20 mouse cellular contexts compared by ENCODE assay signal in genomic region chr11:74811538-74811937, GRCm38 (mm10). TPM values are rescaled to one million over a fixed set of nuclear protein-coding genes. Genes with fewer than 3 reads are reported as not detected.
A peak's percentile ranks its signal among the peaks of the same experiment; 100 is the strongest.
DNase-seq lines count a peak whose midpoint lies in the region; ATAC-seq and TF ChIP-seq lines count a peak whose summit lies in the region.
"Had no signal": no experiment of that assay in that cellular context is flagged by ENCODE, and none has a peak within 500 bp of the region (broad histone marks: within the 10 kb centered on the region; RNA-seq: fewer than 3 reads in every experiment).

No protein-coding gene starts in this region.

- H3K9ac ChIP-seq in heart, embryonic 11.5 days (ENCODE audit: low read depth, low read length) = no peak overlapping the region
- H3K9ac ChIP-seq in hindbrain, embryonic 11.5 days (ENCODE audit: low read depth, low read length) = no peak overlapping the region
- no peak overlapping the region for H3K9ac ChIP-seq in hindbrain, postnatal 0 days (replicated peaks; ENCODE audit: low read length)
- H3K9ac ChIP-seq in kidney, embryonic 16.5 days (replicated peaks; ENCODE audit: low read length) = no peak overlapping the region
- no peak overlapping the region for H3K9ac ChIP-seq in neural tube, embryonic 15.5 days (replicated peaks)
- H3K9ac ChIP-seq: embryonic facial prominence, embryonic 12.5 days; forebrain, embryonic 15.5 days had no signal

- no peak for TF ChIP-seq CTCF in hindbrain, postnatal 0 days (IDR thresholded peaks at IDR 0.05; ENCODE audit: low read depth)

- peak overlapping the region; percentile 22 for H3K4me2 ChIP-seq in heart, embryonic 11.5 days
- no peak overlapping the region for H3K4me2 ChIP-seq in hindbrain, embryonic 11.5 days (replicated peaks; ENCODE audit: low read depth, low read length)
- no peak overlapping the region for H3K4me2 ChIP-seq in hindbrain, postnatal 0 days (ENCODE audit: low read depth, low read length)
- no peak overlapping the region for H3K4me2 ChIP-seq in kidney, embryonic 16.5 days (replicated peaks; ENCODE audit: low read depth, low read length)
- H3K4me2 ChIP-seq in neural tube, embryonic 15.5 days = no peak overlapping the region
- H3K4me2 ChIP-seq: embryonic facial prominence, embryonic 12.5 days; forebrain, embryonic 15.5 days had no signal

- 60% methylated on average over 5 of the region's 5 CpGs for WGBS in heart, embryonic 11.5 days (ENCODE audit: insufficient replicate concordance)
- WGBS in hindbrain, embryonic 11.5 days = 51% methylated on average over 5 of the region's 5 CpGs
- 54% methylated on average over 5 of the region's 5 CpGs for WGBS in hindbrain, postnatal 0 days
- 27% methylated on average over 5 of the region's 5 CpGs for WGBS in kidney, embryonic 16.5 days
- 83% methylated on average over 5 of the region's 5 CpGs for WGBS in neural tube, embryonic 15.5 days

- no peaks in the 10 kb centered on the region for H3K4me1 ChIP-seq in heart, embryonic 11.5 days (ENCODE audit: control insufficient read depth, insufficient read depth, low read length)
- no peaks in the 10 kb centered on the region for H3K4me1 ChIP-seq in hindbrain, embryonic 11.5 days (replicated peaks; ENCODE audit: control insufficient read depth, insufficient read depth, low read length)
- no peaks in the 10 kb centered on the region for H3K4me1 ChIP-seq in hindbrain, postnatal 0 days (ENCODE audit: insufficient read depth, low read length)
- H3K4me1 ChIP-seq in kidney, embryonic 16.5 days (ENCODE audit: insufficient read depth, low read length) = 0 out of 2 replicates have a peak, but pooled peaks cover 3% of the 10 kb centered on the region
- no peaks in the 10 kb centered on the region for H3K4me1 ChIP-seq in neural tube, embryonic 15.5 days
- H3K4me1 ChIP-seq: embryonic facial prominence, embryonic 12.5 days; forebrain, embryonic 15.5 days had no signal

- H3K4me3 ChIP-seq in heart, embryonic 11.5 days (ENCODE audit: low read depth, low read length) = no peak overlapping the region
- no peak overlapping the region for H3K4me3 ChIP-seq in hindbrain, embryonic 11.5 days (ENCODE audit: low read depth, low read length)
- H3K4me3 ChIP-seq in hindbrain, postnatal 0 days (ENCODE audit: low read length) = no peak overlapping the region
- H3K4me3 ChIP-seq in kidney, embryonic 16.5 days (ENCODE audit: low read length) = no peak overlapping the region
- no peak overlapping the region for H3K4me3 ChIP-seq in neural tube, embryonic 15.5 days (replicated peaks)
- H3K4me3 ChIP-seq: embryonic facial prominence, embryonic 12.5 days; forebrain, embryonic 15.5 days had no signal

- peaks cover 6% of the 10 kb centered on the region for H3K36me3 ChIP-seq in heart, embryonic 11.5 days (ENCODE audit: control insufficient read depth, insufficient read depth, low read length)
- H3K36me3 ChIP-seq in hindbrain, embryonic 11.5 days (ENCODE audit: control insufficient read depth, insufficient read depth, low read length) = peaks cover 5% of the 10 kb centered on the region; the same call in 1 of the 2 replicates
- H3K36me3 ChIP-seq in hindbrain, postnatal 0 days (ENCODE audit: insufficient read depth, low read length) = peaks cover 4% of the 10 kb centered on the region; the same call in 1 of the 2 replicates
- H3K36me3 ChIP-seq in kidney, embryonic 16.5 days (ENCODE audit: insufficient read depth, low read length) = peaks cover 29% of the 10 kb centered on the region
- H3K36me3 ChIP-seq in neural tube, embryonic 15.5 days = peaks cover 25% of the 10 kb centered on the region

- no peak for DNase-seq in heart, adult 8-10 months (ENCODE audit: low spot score)
- no peak for DNase-seq in hindbrain, embryonic 11.5 days (ENCODE audit: low spot score)
- DNase-seq in hindbrain, postnatal 0 days (ENCODE audit: low spot score) = no peak
- no peak for DNase-seq in kidney, postnatal 14 days
- DNase-seq in neural tube, embryonic 10.5 days (ENCODE audit: extremely low spot score, low spot score) = peak; percentile 20
- DNase-seq: cerebellum, adult 11-12 months; cerebellum, adult 9-10 months; cerebellum, postnatal 25 days; gastrocnemius, postnatal 36 days; heart, adult 18-20 months had no signal

- ATAC-seq in heart, embryonic 11.5 days (replicated peaks; ENCODE audit: insufficient number of reproducible peaks, low FRiP score, low TSS enrichment) = no peak
- ATAC-seq in hindbrain, embryonic 11.5 days (ENCODE audit: low FRiP score) = no peak
- no peak for ATAC-seq in hindbrain, postnatal 0 days
- ATAC-seq in kidney, embryonic 16.5 days (ENCODE audit: low FRiP score, low TSS enrichment) = peak; percentile 55; the same call in 1 of the 2 replicates
- ATAC-seq in neural tube, embryonic 15.5 days (ENCODE audit: low FRiP score) = no peak
- ATAC-seq: activated CD4-positive, CD25-positive, alpha-beta regulatory T cell, adult 4 months; forebrain, embryonic 15.5 days; hindbrain, embryonic 16.5 days; intestine, embryonic 16.5 days; Patski had no signal

- H3K9me3 ChIP-seq in heart, embryonic 11.5 days (replicated peaks; ENCODE audit: control insufficient read depth, low read length) = no peaks in the 10 kb centered on the region
- no peaks in the 10 kb centered on the region for H3K9me3 ChIP-seq in hindbrain, embryonic 11.5 days (ENCODE audit: control insufficient read depth, low read length)
- no peaks in the 10 kb centered on the region for H3K9me3 ChIP-seq in hindbrain, postnatal 0 days (ENCODE audit: low read length)
- H3K9me3 ChIP-seq in kidney, embryonic 16.5 days (ENCODE audit: low read length) = no peaks in the 10 kb centered on the region
- no peaks in the 10 kb centered on the region for H3K9me3 ChIP-seq in neural tube, embryonic 15.5 days (replicated peaks)
- H3K9me3 ChIP-seq: embryonic facial prominence, embryonic 12.5 days; forebrain, embryonic 15.5 days had no signal

- H3K27me3 ChIP-seq in heart, embryonic 11.5 days (ENCODE audit: control insufficient read depth, insufficient read depth, low read length) = no peaks in the 10 kb centered on the region
- H3K27me3 ChIP-seq in hindbrain, embryonic 11.5 days (ENCODE audit: control insufficient read depth, insufficient read depth, low read length) = no peaks in the 10 kb centered on the region
- no peaks in the 10 kb centered on the region for H3K27me3 ChIP-seq in hindbrain, postnatal 0 days (ENCODE audit: insufficient read depth, low read length)
- no peaks in the 10 kb centered on the region for H3K27me3 ChIP-seq in kidney, embryonic 16.5 days (ENCODE audit: insufficient read depth, low read length)
- H3K27me3 ChIP-seq in neural tube, embryonic 15.5 days (replicated peaks) = no peaks in the 10 kb centered on the region
- H3K27me3 ChIP-seq: CH12.LX; embryonic facial prominence, embryonic 12.5 days; forebrain, embryonic 15.5 days; Patski had no signal

- peak overlapping the region; percentile 54; the same call in 1 of the 2 replicates for H3K27ac ChIP-seq in heart, embryonic 11.5 days (ENCODE audit: low read depth, low read length)
- 0 out of 2 replicates have a peak overlapping the region, but pooled peaks have one; percentile 17 for H3K27ac ChIP-seq in hindbrain, embryonic 11.5 days (ENCODE audit: low read depth, low read length)
- no peak overlapping the region for H3K27ac ChIP-seq in hindbrain, postnatal 0 days
- H3K27ac ChIP-seq in kidney, embryonic 16.5 days (ENCODE audit: low read length) = peak overlapping the region; percentile 65; the same call in 1 of the 2 replicates
- H3K27ac ChIP-seq in neural tube, embryonic 15.5 days (replicated peaks) = no peak overlapping the region
- H3K27ac ChIP-seq: embryonic facial prominence, embryonic 12.5 days; forebrain, embryonic 15.5 days had no signal

RNA-seq across cellular contexts. Expression of gene Mnt, which starts 19.2 kb away (rescaled TPM):
- polyA plus RNA-seq in heart, embryonic 11.5 days (2014; fragmentation: Nextera tagmentation; extraction: Ambion mirVana) = 2.7 and 3.5 TPM in 2 replicates
- total RNA-seq in heart, adult 8-10 months (2022) = 10 to 100 TPM in 3 of 4 experiments, 1 to 10 TPM in 1; 7.4 to 13.4 (median 10.2) TPM
- 4.8 and 5.0 TPM in 2 replicates for polyA plus RNA-seq in hindbrain, embryonic 11.5 days (2014; fragmentation: Nextera tagmentation; extraction: Ambion mirVana)
- total RNA-seq in hindbrain, postnatal 0 days (2014; rRNA removed) = 18.5 and 22.8 TPM in 2 replicates
- polyA plus RNA-seq in hindbrain, postnatal 0 days (2015; fragmentation: Nextera tagmentation; extraction: Ambion mirVana) = 7.0 and 8.4 TPM in 2 replicates
- 4.7 and 4.8 TPM in 2 replicates for polyA plus RNA-seq in kidney, embryonic 16.5 days (2015; fragmentation: Nextera tagmentation; extraction: Ambion mirVana)
- polyA plus RNA-seq in neural tube, embryonic 15.5 days (2015; fragmentation: Nextera tagmentation; extraction: Ambion mirVana) = 7.0 and 7.3 TPM in 2 replicates

RNA-seq across cellular contexts. Expression of gene Mettl16, which starts 40.9 kb away (rescaled TPM):
- 28.5 and 29.5 TPM in 2 replicates for polyA plus RNA-seq in heart, embryonic 11.5 days (2014; fragmentation: Nextera tagmentation; extraction: Ambion mirVana)
- total RNA-seq in heart, adult 8-10 months (2022) = 10 to 100 TPM; 16.2 to 19.9 (median 17.3) TPM
- polyA plus RNA-seq in hindbrain, embryonic 11.5 days (2014; fragmentation: Nextera tagmentation; extraction: Ambion mirVana) = 45.0 and 46.8 TPM in 2 replicates
- 8.3 and 10.6 TPM in 2 replicates for total RNA-seq in hindbrain, postnatal 0 days (2014; rRNA removed)
- polyA plus RNA-seq in hindbrain, postnatal 0 days (2015; fragmentation: Nextera tagmentation; extraction: Ambion mirVana) = 26.6 and 27.1 TPM in 2 replicates
- 53.3 and 59.4 TPM in 2 replicates for polyA plus RNA-seq in kidney, embryonic 16.5 days (2015; fragmentation: Nextera tagmentation; extraction: Ambion mirVana)
- polyA plus RNA-seq in neural tube, embryonic 15.5 days (2015; fragmentation: Nextera tagmentation; extraction: Ambion mirVana) = 45.5 and 53.7 TPM in 2 replicates

Comparison
In these comparisons a context has a peak if more than half of its experiments do, and no peak if none do; other contexts are left out.
1. H3K27ac ChIP-seq: peak in heart, embryonic 11.5 days (single experiment), hindbrain, embryonic 11.5 days (single experiment) and kidney, embryonic 16.5 days (single experiment); none in hindbrain, postnatal 0 days (single experiment) and neural tube, embryonic 15.5 days (single experiment).